Mouse (Mus musculus) forebrain, embryonic 13.5 days (tissue): ENCODE data around the gene Ccdc171. TPM values are rescaled to one million over a fixed set of nuclear protein-coding genes. Genes with fewer than 3 reads are reported as not detected.

Experiments
- ATAC-seq: fragments of 200-750 bp; cut with Nextera tagmentation; 2 replicates; pipeline ENCODE4 v1.8.0; 2017
- H3K27ac ChIP-seq: fragments of 300-500 bp; sonication (generic); 2 replicates; pipeline ENCODE4 v1.5.1; 2015; ENCODE audit warnings: inconsistent platforms, mild to moderate bottlenecking, moderate library complexity
- H3K27me3 ChIP-seq: fragments of 300-500 bp; sonication (generic); 2 replicates; pipeline ENCODE4 v1.6.1; 2015; ENCODE audit warnings: mild to moderate bottlenecking, inconsistent platforms
- H3K36me3 ChIP-seq: fragments of 300-500 bp; sonication (generic); 2 replicates; pipeline ENCODE4 v1.6.1; 2015; ENCODE audit warnings: mild to moderate bottlenecking, inconsistent platforms; ENCODE audit not compliant: poor library complexity, severe bottlenecking
- H3K4me1 ChIP-seq: fragments of 300-500 bp; sonication (generic); 2 replicates; pipeline ENCODE4 v1.6.1; 2015; ENCODE audit warnings: inconsistent platforms
- H3K4me2 ChIP-seq: fragments of 300-500 bp; sonication (generic); 2 replicates; pipeline ENCODE4 v1.6.1; 2015; ENCODE audit warnings: inconsistent platforms, mild to moderate bottlenecking, moderate library complexity
- H3K4me3 ChIP-seq: fragments of 300-500 bp; sonication (generic); 2 replicates; pipeline ENCODE4 v1.5.1; 2015; ENCODE audit warnings: mild to moderate bottlenecking, inconsistent platforms
- H3K9ac ChIP-seq: fragments of 300-500 bp; sonication (generic); 2 replicates; pipeline ENCODE4 v1.6.1; 2015; ENCODE audit warnings: mild to moderate bottlenecking, inconsistent platforms
- H3K9me3 ChIP-seq: fragments of 300-500 bp; sonication (generic); replicated peaks from 2 replicates; pipeline ENCODE4 v1.6.1; 2016; ENCODE audit warnings: inconsistent platforms
- WGBS: fragments of 180-500 bp; shearing (Covaris S2); methylation state at CpG from one replicate; pipeline ENCODE4 v1.1.7; 2015; 5-methylcytosine and 5-hydroxymethylcytosine counted together
- polyA plus RNA-seq: library from polyadenylated mRNA; unstranded; fragments of >200 nt; fragmentation: Nextera tagmentation; extraction: Ambion mirVana; gene quantifications from 2 replicates; pipeline ENCODE4 v1.2.1, GENCODE M21; 2015

The Ccdc171 gene
- polyA plus RNA-seq, 1 experiment from 2014 or later = 5.7 TPM

DNA sequence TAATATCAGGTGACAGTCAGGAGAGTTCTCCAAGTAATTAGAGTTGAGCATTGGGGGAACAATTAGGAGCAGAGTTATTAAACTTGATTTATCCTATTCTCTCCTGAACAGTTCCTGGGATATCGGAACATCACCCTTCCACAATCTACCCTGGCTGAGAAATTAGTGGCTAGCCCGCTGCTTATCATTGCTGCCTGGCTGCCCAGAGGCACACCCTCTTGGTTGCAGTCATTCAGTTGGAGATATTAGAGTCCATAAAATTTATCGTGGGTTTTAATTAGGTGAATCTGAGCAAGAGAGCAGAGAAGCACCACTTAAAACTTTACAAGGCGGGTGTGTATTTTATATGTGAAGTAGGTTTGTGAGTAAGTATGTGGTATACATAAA lies 214.5 kb downstream of the Ccdc171 start:
- no peak overlapping the region for H3K27ac ChIP-seq
- H3K4me2 ChIP-seq = no peak overlapping the region
- H3K27me3 ChIP-seq = no peaks in the 10 kb centered on the region
- H3K4me1 ChIP-seq = peaks cover 8% of the 10 kb centered on the region
- 57% methylated on average over 4 of the region's 4 CpGs for WGBS
- no peak for ATAC-seq
- H3K9me3 ChIP-seq = no peaks in the 10 kb centered on the region
- no peak overlapping the region for H3K4me3 ChIP-seq
- H3K9ac ChIP-seq = no peak overlapping the region
- no peaks in the 10 kb centered on the region for H3K36me3 ChIP-seq

GRCm38 (mm10) chr4:83742806-83743460 lies 217.6 kb downstream of the Ccdc171 start:
- Histone ChIP-seq H3K9ac (peak overlapping the region; percentile 45; the same call in 1 of the 2 replicates), H3K4me3 (peak overlapping the region; percentile 15; the same call in 1 of the 2 replicates)

DNA sequence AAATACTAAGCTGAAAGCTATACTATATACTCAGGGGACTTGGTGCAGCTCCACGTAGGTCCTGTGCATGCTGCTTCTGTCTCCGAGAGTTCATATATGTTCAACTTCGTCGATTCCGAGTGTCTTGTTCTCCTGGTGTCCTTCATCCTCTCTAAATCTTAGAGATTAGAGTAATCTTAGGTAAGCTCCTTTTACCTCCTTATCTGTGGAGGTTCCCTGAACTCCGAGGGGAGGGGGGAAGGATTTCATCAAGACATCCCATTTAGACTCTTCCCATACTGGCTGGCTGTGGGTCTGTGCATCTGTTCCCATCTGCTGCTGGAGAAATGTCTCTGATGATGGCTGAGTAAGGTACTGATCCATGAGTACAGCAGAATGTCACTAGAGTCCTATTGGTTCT lies 249.8 kb downstream of the Ccdc171 start:
- Histone ChIP-seq H3K9ac (no peak overlapping the region), H3K4me1 (no peaks in the 10 kb centered on the region), H3K27ac (no peak overlapping the region), H3K4me3 (no peak overlapping the region), H3K36me3 (no peaks in the 10 kb centered on the region), H3K27me3 (no peaks in the 10 kb centered on the region), H3K9me3 (no peaks in the 10 kb centered on the region; the same call in 1 of the 2 replicates), H3K4me2 (no peak overlapping the region)
- no peak for ATAC-seq
- 96% methylated on average over 6 of the region's 6 CpGs for WGBS

More at GRCm38 (mm10) chr4:83742806-83743460, 217.6 kb downstream of the Ccdc171 start:
- Histone ChIP-seq H3K36me3 (no peaks in the 10 kb centered on the region), H3K27ac (no peak overlapping the region), H3K27me3 (no peaks in the 10 kb centered on the region), H3K4me2 (peak overlapping the region; percentile 49), H3K9me3 (no peaks in the 10 kb centered on the region), H3K4me1 (peaks cover 8% of the 10 kb centered on the region)
- peak; percentile 85 for ATAC-seq
- 23% methylated on average over 12 of the region's 12 CpGs for WGBS

GRCm38 (mm10) chr4:83780044-83780443 lies 254.7 kb downstream of the Ccdc171 start:
- Histone ChIP-seq H3K9me3 (no peaks in the 10 kb centered on the region; the same call in 1 of the 2 replicates), H3K27me3 (no peaks in the 10 kb centered on the region), H3K9ac (no peak overlapping the region), H3K4me3 (no peak overlapping the region), H3K36me3 (no peaks in the 10 kb centered on the region), H3K4me1 (no peaks in the 10 kb centered on the region), H3K27ac (no peak overlapping the region), H3K4me2 (no peak overlapping the region)
- WGBS = 96% methylated on average over 4 of the region's 4 CpGs
- ATAC-seq = no peak

- no peak for ATAC-seq
Observed at GRCm38 (mm10) chr4:83785115-83785514, 259.8 kb downstream of the Ccdc171 start.

DNA sequence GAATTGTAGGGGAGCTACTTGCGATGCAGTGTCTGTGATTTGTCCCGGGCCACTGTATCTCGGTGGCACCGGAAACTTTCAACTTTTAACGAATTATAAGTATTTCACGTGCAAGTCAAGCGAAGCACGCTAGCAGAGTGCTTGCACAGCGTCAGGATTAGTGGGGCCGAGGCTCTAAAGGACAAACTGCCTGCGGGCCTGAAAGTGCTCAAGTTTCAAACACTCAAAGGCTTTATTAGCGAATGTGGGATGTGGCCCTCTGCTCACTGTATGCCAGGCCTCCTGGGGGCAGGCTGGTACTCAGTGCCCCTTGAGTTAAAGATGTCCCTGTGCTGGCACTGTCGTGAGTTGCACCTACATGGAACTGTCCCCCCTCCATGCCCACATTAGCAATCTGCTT lies 266.5 kb downstream of the Ccdc171 start:
- H3K27ac ChIP-seq = no peak overlapping the region
- 11% methylated on average over 13 of the region's 13 CpGs for WGBS
- no peak; the same call in 1 of the 2 replicates for ATAC-seq
- H3K4me3 ChIP-seq = no peak overlapping the region
- peaks cover 19% of the 10 kb centered on the region for H3K4me1 ChIP-seq
- H3K36me3 ChIP-seq = no peaks in the 10 kb centered on the region
- H3K9ac ChIP-seq = no peak overlapping the region
- no peaks in the 10 kb centered on the region for H3K27me3 ChIP-seq
- no peaks in the 10 kb centered on the region for H3K9me3 ChIP-seq
- no peak overlapping the region for H3K4me2 ChIP-seq

More at GRCm38 (mm10) chr4:83785115-83785514, 259.8 kb downstream of the Ccdc171 start:
- Histone ChIP-seq H3K27ac (no peak overlapping the region), H3K27me3 (no peaks in the 10 kb centered on the region), H3K9ac (no peak overlapping the region), H3K4me3 (no peak overlapping the region), H3K4me1 (no peaks in the 10 kb centered on the region), H3K36me3 (no peaks in the 10 kb centered on the region), H3K9me3 (no peaks in the 10 kb centered on the region), H3K4me2 (no peak overlapping the region)
- 93% methylated on average over 2 of the region's 2 CpGs for WGBS

DNA sequence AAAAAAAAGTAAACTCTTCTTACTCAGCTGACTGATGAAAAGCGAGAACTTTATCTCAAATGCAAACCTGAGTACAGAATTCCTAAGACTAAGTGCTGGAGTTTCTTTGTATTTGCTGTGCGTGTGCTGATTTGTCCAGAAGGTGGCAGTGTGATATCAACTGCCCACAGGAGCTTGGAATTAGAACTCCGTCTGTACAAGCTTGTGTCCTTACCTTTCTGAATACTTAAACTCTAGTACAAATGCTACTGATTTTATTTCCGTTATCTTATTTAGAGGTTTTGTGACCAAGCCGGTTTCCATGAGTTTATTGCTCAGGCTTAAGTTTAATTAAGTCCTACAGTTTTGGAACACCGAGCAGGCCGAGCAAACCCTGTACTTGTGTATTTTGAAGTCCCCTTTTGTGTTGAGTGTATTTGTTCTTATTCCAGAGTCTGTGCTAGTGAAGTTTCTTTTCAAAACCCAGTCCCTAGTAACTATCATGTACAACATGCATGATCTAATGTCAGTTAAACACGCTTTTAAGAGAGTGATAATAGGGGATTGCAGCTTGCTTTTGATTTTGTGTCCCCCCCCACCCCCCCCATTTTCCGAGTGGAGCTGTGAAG lies 269.1 kb downstream of the Ccdc171 start:
- peak; percentile 91 for ATAC-seq
- H3K4me3 ChIP-seq = 0 out of 2 replicates have a peak overlapping the region, but pooled peaks have one; percentile 9
- WGBS = 9% methylated on average over 9 of the region's 9 CpGs

DNA sequence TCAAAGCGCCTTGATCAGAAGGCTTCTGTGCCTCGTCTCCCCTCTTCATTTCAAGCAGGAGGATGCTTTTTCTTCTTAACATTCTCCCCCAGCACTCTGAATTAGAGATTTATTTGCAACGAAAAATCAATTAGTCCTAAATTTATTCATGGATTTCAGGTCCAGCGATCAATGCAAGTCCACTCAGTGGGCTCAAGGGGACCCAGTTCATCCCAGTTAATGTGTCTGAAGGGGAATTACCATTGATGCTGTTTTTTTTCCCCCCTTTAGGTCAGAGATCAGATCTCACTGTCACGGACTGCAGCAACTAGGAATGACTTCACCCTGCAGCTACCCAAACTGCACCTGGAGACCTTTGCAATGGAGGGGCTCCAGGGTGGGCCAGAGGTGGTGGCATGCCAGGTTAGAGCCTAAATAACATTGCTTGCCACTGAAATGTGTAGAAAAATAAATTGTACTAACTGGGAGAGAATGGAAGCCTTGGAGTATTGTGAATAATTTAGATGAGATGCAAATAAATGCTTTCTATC lies 269.6 kb downstream of the Ccdc171 start:
- 0 out of 2 replicates have a peak, but pooled peaks have one; percentile 16 for ATAC-seq
- peak overlapping the region; percentile 47 for H3K4me2 ChIP-seq
- H3K27me3 ChIP-seq = no peaks in the 10 kb centered on the region
- no peaks in the 10 kb centered on the region for H3K36me3 ChIP-seq
- no peak overlapping the region for H3K27ac ChIP-seq
- no peaks in the 10 kb centered on the region for H3K9me3 ChIP-seq
- peaks cover 19% of the 10 kb centered on the region for H3K4me1 ChIP-seq
- H3K9ac ChIP-seq = no peak overlapping the region
- WGBS = 13% methylated on average over 5 of the region's 5 CpGs
- H3K4me3 ChIP-seq = no peak overlapping the region

More for the DNA sequence above, 269.1 kb downstream of the Ccdc171 start:
- H3K27me3 ChIP-seq = no peaks in the 10 kb centered on the region
- no peak overlapping the region for H3K27ac ChIP-seq
- H3K4me1 ChIP-seq = peaks cover 19% of the 10 kb centered on the region
- peak overlapping the region; percentile 47 for H3K4me2 ChIP-seq
- no peaks in the 10 kb centered on the region for H3K9me3 ChIP-seq
- H3K36me3 ChIP-seq = no peaks in the 10 kb centered on the region
- H3K9ac ChIP-seq = no peak overlapping the region

GRCm38 (mm10) chr4:83797976-83798375 lies 272.6 kb downstream of the Ccdc171 start:
- H3K4me2 ChIP-seq = no peak overlapping the region
- no peak for ATAC-seq
- H3K4me3 ChIP-seq = no peak overlapping the region
- H3K27ac ChIP-seq = no peak overlapping the region
- H3K4me1 ChIP-seq = peaks cover 9% of the 10 kb centered on the region
- H3K9ac ChIP-seq = no peak overlapping the region
- WGBS = 82% methylated on average over 14 of the region's 14 CpGs
- H3K27me3 ChIP-seq = no peaks in the 10 kb centered on the region
- H3K9me3 ChIP-seq = no peaks in the 10 kb centered on the region
- H3K36me3 ChIP-seq = no peaks in the 10 kb centered on the region

- Histone ChIP-seq H3K4me3 (no peak overlapping the region), H3K36me3 (no peaks in the 10 kb centered on the region), H3K9ac (no peak overlapping the region), H3K27me3 (no peaks in the 10 kb centered on the region), H3K4me1 (peaks cover 9% of the 10 kb centered on the region), H3K9me3 (no peaks in the 10 kb centered on the region), H3K27ac (no peak overlapping the region), H3K4me2 (no peak overlapping the region)
- WGBS = 89% methylated on average over 21 of the region's 21 CpGs
- no peak for ATAC-seq
Observed at GRCm38 (mm10) chr4:83798674-83799430, 273.5 kb downstream of the Ccdc171 start.

- Histone ChIP-seq H3K36me3 (no peaks in the 10 kb centered on the region), H3K9ac (no peak overlapping the region), H3K4me2 (no peak overlapping the region), H3K9me3 (peaks cover 6% of the 10 kb centered on the region), H3K27ac (no peak overlapping the region), H3K4me3 (no peak overlapping the region), H3K4me1 (no peaks in the 10 kb centered on the region), H3K27me3 (no peaks in the 10 kb centered on the region)
- 76% methylated on average over 3 of the region's 3 CpGs for WGBS
- ATAC-seq = no peak
Observed at GRCm38 (mm10) chr4:83800402-83800801, 275.1 kb downstream of the Ccdc171 start.

- WGBS = 83% methylated on average over 4 of the region's 4 CpGs
- ATAC-seq = no peak
- no peaks in the 10 kb centered on the region for H3K27me3 ChIP-seq
Observed at GRCm38 (mm10) chr4:83816925-83817324, 291.6 kb downstream of the Ccdc171 start.

More at GRCm38 (mm10) chr4:83816925-83817324, 291.6 kb downstream of the Ccdc171 start:
- Histone ChIP-seq H3K9ac (no peak overlapping the region), H3K4me1 (no peaks in the 10 kb centered on the region), H3K4me3 (no peak overlapping the region), H3K4me2 (no peak overlapping the region), H3K9me3 (no peaks in the 10 kb centered on the region), H3K27ac (no peak overlapping the region), H3K36me3 (no peaks in the 10 kb centered on the region)
